Mouse (Mus musculus) C2C12 (cell line): Measurements from ENCODE around the gene Utrn.

ENCODE experiments used
- CEBPB ChIP-seq: IDR thresholded peaks from one replicate; pipeline ENCODE4 v1.6.1; 2011; ENCODE audit warnings: low read depth, mild to moderate bottlenecking, control low read depth, moderate library complexity
- CTCF ChIP-seq: IDR thresholded peaks from one replicate; pipeline ENCODE4 v1.5.1; 2011; ENCODE audit not compliant: control insufficient read depth, insufficient read depth, insufficient read length
- MAX ChIP-seq: IDR thresholded peaks from one replicate; pipeline ENCODE4 v1.6.1; 2011; ENCODE audit warnings: mild to moderate bottlenecking, control low read depth
- MYOG ChIP-seq: IDR thresholded peaks from one replicate; pipeline ENCODE4 v1.6.1; 2011; ENCODE audit not compliant: control insufficient read depth, insufficient read length; ENCODE audit errors: extremely low read depth
- USF1 ChIP-seq: IDR thresholded peaks from one replicate; pipeline ENCODE4 v1.6.1; 2011; ENCODE audit warnings: low read depth, mild to moderate bottlenecking, control low read depth, moderate library complexity

DNA sequence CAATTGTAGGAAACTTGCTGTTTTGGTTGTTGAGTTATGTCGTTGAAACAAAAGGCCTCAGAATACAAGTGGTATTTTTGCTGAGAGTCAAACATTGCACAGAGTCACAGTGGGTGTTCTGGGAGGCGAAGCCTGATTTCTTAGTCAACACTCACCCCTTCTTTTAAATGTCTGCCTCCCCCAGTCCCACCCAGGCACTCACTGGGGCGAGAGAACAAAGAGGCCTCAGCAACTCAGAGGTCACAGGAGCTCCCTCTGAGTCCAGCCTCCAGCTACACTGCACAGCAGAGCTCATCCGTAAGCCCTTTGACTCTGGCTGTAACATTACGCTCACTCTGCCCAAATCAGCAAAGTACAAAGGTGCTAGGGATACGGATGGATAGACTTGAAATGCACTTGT, 77.1 kb downstream of the Utrn start:
- TF ChIP-seq CTCF: no peak
- no peak for TF ChIP-seq USF1
- no peak for TF ChIP-seq CEBPB
- TF ChIP-seq MAX: no peak
- no peak for TF ChIP-seq MYOG
